In genomic region chr15:27593717-27594116, GRCm38 (mm10) we compare ENCODE assay signal across 7 mouse cellular contexts. TPM values are rescaled to one million over a fixed set of nuclear protein-coding genes. Genes with fewer than 3 reads are reported as not detected.
DNase-seq lines count a peak whose midpoint lies in the region; ATAC-seq and TF ChIP-seq lines count a peak whose summit lies in the region.

No protein-coding gene starts in this region.

- H3K4me2 ChIP-seq in kidney, embryonic 15.5 days: no peak overlapping the region
- no peak overlapping the region for H3K4me2 ChIP-seq in kidney, postnatal 0 days (ENCODE audit: low read length)
- no peak overlapping the region for H3K4me2 ChIP-seq in forebrain, embryonic 11.5 days (ENCODE audit: low read depth, low read length, severe bottlenecking)

- ATAC-seq in kidney, embryonic 15.5 days (replicated peaks; ENCODE audit: low FRiP score): no peak
- ATAC-seq in kidney, postnatal 0 days (replicated peaks; ENCODE audit: low FRiP score, low read depth): no peak
- no peak for ATAC-seq in forebrain, embryonic 11.5 days (replicated peaks; ENCODE audit: low FRiP score)

- no peak overlapping the region for H3K27ac ChIP-seq in kidney, embryonic 15.5 days
- H3K27ac ChIP-seq in kidney, postnatal 0 days: no peak overlapping the region
- no peak overlapping the region for H3K27ac ChIP-seq in forebrain, embryonic 11.5 days (ENCODE audit: low read depth, low read length)

- no peak overlapping the region for H3K9ac ChIP-seq in kidney, embryonic 15.5 days
- H3K9ac ChIP-seq in kidney, postnatal 0 days (ENCODE audit: low read depth, low read length): no peak overlapping the region
- H3K9ac ChIP-seq in forebrain, embryonic 11.5 days (ENCODE audit: low read length): no peak overlapping the region

- peak; percentile 23 for DNase-seq in kidney, adult 9 months
- peak; percentile 14 for DNase-seq in adipocyte (ENCODE audit: low spot score)
- DNase-seq in kidney, postnatal 0 days (ENCODE audit: low spot score): peak; percentile 35
- DNase-seq in frontal cortex, postnatal 25 days (ENCODE audit: low spot score in 2 of 2): no peak
- DNase-seq in forebrain, embryonic 11.5 days (ENCODE audit: low spot score): no peak

- 86% methylated on average over 13 of the region's 13 CpGs for WGBS in kidney, embryonic 15.5 days
- whole genome bisulfite sequencing in kidney, postnatal 0 days: 85% methylated on average over 13 of the region's 13 CpGs
- 75% methylated on average over 13 of the region's 13 CpGs for WGBS in forebrain, embryonic 11.5 days

- no peaks in the 10 kb centered on the region for H3K9me3 ChIP-seq in kidney, embryonic 15.5 days (replicated peaks)
- H3K9me3 ChIP-seq in E14TG2a.4 (ENCODE audit: low read length): no peaks in the 10 kb centered on the region
- H3K9me3 ChIP-seq in kidney, postnatal 0 days (replicated peaks; ENCODE audit: low read length): no peaks in the 10 kb centered on the region
- no peaks in the 10 kb centered on the region for H3K9me3 ChIP-seq in forebrain, embryonic 11.5 days (ENCODE audit: control insufficient read depth, low read length)

- TF ChIP-seq CTCF in E14TG2a.4 (conservative IDR thresholded peaks at IDR 0.05; ENCODE audit: low read length): peak; percentile 31
- peak; percentile 19; the same call in 1 of the 2 replicates for TF ChIP-seq CTCF in kidney, postnatal 0 days (IDR thresholded peaks at IDR 0.05; ENCODE audit: low read depth)

- peaks cover 63% of the 10 kb centered on the region for H3K36me3 ChIP-seq in kidney, embryonic 15.5 days
- peaks cover 74% of the 10 kb centered on the region for H3K36me3 ChIP-seq in E14TG2a.4 (ENCODE audit: insufficient read depth, low read length)
- peaks cover 10% of the 10 kb centered on the region for H3K36me3 ChIP-seq in kidney, postnatal 0 days (ENCODE audit: insufficient read depth, low read length)
- H3K36me3 ChIP-seq in forebrain, embryonic 11.5 days (ENCODE audit: control insufficient read depth, insufficient read depth, low read length): no peaks in the 10 kb centered on the region; the same call in 1 of the 2 replicates

- H3K4me3 ChIP-seq in kidney, embryonic 15.5 days (replicated peaks): no peak overlapping the region
- H3K4me3 ChIP-seq in E14TG2a.4 (replicated peaks; ENCODE audit: low read length): no peak overlapping the region
- H3K4me3 ChIP-seq in kidney, postnatal 0 days (replicated peaks; ENCODE audit: low read depth, low read length): no peak overlapping the region
- no peak overlapping the region for H3K4me3 ChIP-seq in forebrain, embryonic 11.5 days (ENCODE audit: low read depth, low read length)

- no peaks in the 10 kb centered on the region for H3K27me3 ChIP-seq in kidney, embryonic 15.5 days
- no peaks in the 10 kb centered on the region for H3K27me3 ChIP-seq in E14TG2a.4 (ENCODE audit: insufficient read depth, low read length)
- H3K27me3 ChIP-seq in kidney, postnatal 0 days (ENCODE audit: insufficient read depth, low read length): no peaks in the 10 kb centered on the region
- H3K27me3 ChIP-seq in forebrain, embryonic 11.5 days (ENCODE audit: control insufficient read depth, insufficient read depth, low read length): no peaks in the 10 kb centered on the region

- no peaks in the 10 kb centered on the region for H3K4me1 ChIP-seq in kidney, embryonic 15.5 days
- H3K4me1 ChIP-seq in E14TG2a.4 (replicated peaks; ENCODE audit: low read depth, low read length): peaks cover 58% of the 10 kb centered on the region
- H3K4me1 ChIP-seq in kidney, postnatal 0 days (replicated peaks; ENCODE audit: insufficient read depth, low read length): no peaks in the 10 kb centered on the region
- H3K4me1 ChIP-seq in forebrain, embryonic 11.5 days (replicated peaks; ENCODE audit: control insufficient read depth, insufficient read depth, low read length): no peaks in the 10 kb centered on the region; the same call in 1 of the 2 replicates

RNA-seq across cellular contexts. Expression of gene Otulin, which starts 36.8 kb away (rescaled TPM):
- 29.0 and 32.2 TPM in 2 replicates for polyA plus RNA-seq in kidney, embryonic 15.5 days (2015; fragmentation: Nextera tagmentation; extraction: Ambion mirVana)
- 37.6 and 41.1 TPM in 2 replicates for polyA plus RNA-seq in kidney, postnatal 0 days (2015; fragmentation: Nextera tagmentation; extraction: Ambion mirVana)
- polyA plus RNA-seq in forebrain, embryonic 11.5 days (2014; fragmentation: Nextera tagmentation; extraction: Ambion mirVana): 35.7 and 44.0 TPM in 2 replicates

Comparison
In these comparisons a context has a peak if more than half of its experiments do, and no peak if none do; other contexts are left out.
1. DNase-seq: peak in kidney, adult 9 months (single experiment), adipocyte (single experiment) and kidney, postnatal 0 days (single experiment); none in frontal cortex, postnatal 25 days (0 of 2) and forebrain, embryonic 11.5 days (single experiment).